Comparison of ENCODE assay signal across 21 mouse cellular contexts in the genomic region with DNA sequence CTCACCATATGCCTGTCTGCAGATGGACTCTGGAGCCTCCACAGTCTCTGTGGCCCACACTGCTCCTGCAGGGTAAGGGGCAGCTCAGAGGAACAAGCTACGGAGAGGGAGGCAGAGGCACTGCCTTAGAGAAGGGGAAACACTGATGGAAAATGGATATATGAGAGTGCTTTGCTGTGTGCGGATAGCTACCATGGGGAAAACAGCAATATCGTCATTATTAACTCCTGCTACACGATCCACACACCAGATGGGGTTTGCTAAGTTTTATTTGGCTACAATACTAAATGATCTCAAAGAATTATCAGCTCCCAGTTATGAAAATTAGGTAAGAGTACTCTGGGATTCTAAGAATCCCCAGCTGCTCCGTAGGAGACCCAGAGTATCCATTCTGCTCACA.
DNase-seq lines count a peak whose midpoint lies in the region; ATAC-seq lines count a peak whose summit lies in the region.
"Had no signal": no experiment of that assay in that cellular context is flagged by ENCODE, and none has a peak within 500 bp of the region (broad histone marks: within the 10 kb centered on the region; RNA-seq: fewer than 3 reads in every experiment).

No protein-coding gene starts in this region.

- no peaks in the 10 kb centered on the region for H3K27me3 ChIP-seq in embryonic facial prominence, embryonic 12.5 days
- no peaks in the 10 kb centered on the region for H3K27me3 ChIP-seq in embryonic facial prominence, embryonic 10.5 days (replicated peaks; ENCODE audit: low read depth, poor library complexity, severe bottlenecking)
- no peaks in the 10 kb centered on the region for H3K27me3 ChIP-seq in hindbrain, embryonic 13.5 days
- no peaks in the 10 kb centered on the region for H3K27me3 ChIP-seq in hindbrain, embryonic 11.5 days (ENCODE audit: control insufficient read depth, insufficient read depth, low read length)
- H3K27me3 ChIP-seq in neural tube, embryonic 13.5 days, result no peaks in the 10 kb centered on the region
- H3K27me3 ChIP-seq: CH12.LX; heart, embryonic 13.5 days; intestine, embryonic 15.5 days; limb, embryonic 12.5 days; lung, embryonic 15.5 days; stomach, embryonic 15.5 days had no signal

- H3K9me3 ChIP-seq in embryonic facial prominence, embryonic 12.5 days, result no peaks in the 10 kb centered on the region
- no peaks in the 10 kb centered on the region for H3K9me3 ChIP-seq in embryonic facial prominence, embryonic 10.5 days
- no peaks in the 10 kb centered on the region for H3K9me3 ChIP-seq in hindbrain, embryonic 13.5 days
- H3K9me3 ChIP-seq in hindbrain, embryonic 11.5 days (ENCODE audit: control insufficient read depth, low read length), result no peaks in the 10 kb centered on the region
- H3K9me3 ChIP-seq in neural tube, embryonic 13.5 days, result no peaks in the 10 kb centered on the region
- H3K9me3 ChIP-seq: heart, embryonic 13.5 days; intestine, embryonic 15.5 days; limb, embryonic 12.5 days; lung, embryonic 15.5 days; midbrain, embryonic 10.5 days; stomach, embryonic 15.5 days had no signal

- H3K4me1 ChIP-seq in embryonic facial prominence, embryonic 12.5 days, result no peaks in the 10 kb centered on the region
- H3K4me1 ChIP-seq in embryonic facial prominence, embryonic 10.5 days, result no peaks in the 10 kb centered on the region
- peaks cover 4% of the 10 kb centered on the region; the same call in 1 of the 2 replicates for H3K4me1 ChIP-seq in hindbrain, embryonic 13.5 days (replicated peaks)
- H3K4me1 ChIP-seq in hindbrain, embryonic 11.5 days (replicated peaks; ENCODE audit: control insufficient read depth, insufficient read depth, low read length), result no peaks in the 10 kb centered on the region
- 0 out of 2 replicates have a peak, but pooled peaks cover 3% of the 10 kb centered on the region for H3K4me1 ChIP-seq in neural tube, embryonic 13.5 days (replicated peaks)
- H3K4me1 ChIP-seq: heart, embryonic 13.5 days; intestine, embryonic 15.5 days; limb, embryonic 12.5 days; lung, embryonic 15.5 days; midbrain, embryonic 10.5 days; stomach, embryonic 15.5 days had no signal

- H3K4me3 ChIP-seq in embryonic facial prominence, embryonic 12.5 days, result no peak overlapping the region
- no peak overlapping the region for H3K4me3 ChIP-seq in embryonic facial prominence, embryonic 10.5 days
- H3K4me3 ChIP-seq in hindbrain, embryonic 13.5 days, result no peak overlapping the region
- H3K4me3 ChIP-seq in hindbrain, embryonic 11.5 days (ENCODE audit: low read depth, low read length), result no peak overlapping the region
- H3K4me3 ChIP-seq in neural tube, embryonic 13.5 days, result no peak overlapping the region
- H3K4me3 ChIP-seq: heart, embryonic 13.5 days; intestine, embryonic 15.5 days; limb, embryonic 12.5 days; lung, embryonic 15.5 days; midbrain, embryonic 10.5 days; myocyte; stomach, embryonic 15.5 days had no signal

- H3K36me3 ChIP-seq in embryonic facial prominence, embryonic 12.5 days, result no peaks in the 10 kb centered on the region
- H3K36me3 ChIP-seq in embryonic facial prominence, embryonic 10.5 days (replicated peaks), result no peaks in the 10 kb centered on the region
- no peaks in the 10 kb centered on the region for H3K36me3 ChIP-seq in hindbrain, embryonic 13.5 days
- H3K36me3 ChIP-seq in hindbrain, embryonic 11.5 days (ENCODE audit: control insufficient read depth, insufficient read depth, low read length), result no peaks in the 10 kb centered on the region
- no peaks in the 10 kb centered on the region for H3K36me3 ChIP-seq in neural tube, embryonic 13.5 days
- H3K36me3 ChIP-seq: heart, embryonic 13.5 days; intestine, embryonic 15.5 days; limb, embryonic 12.5 days; lung, embryonic 15.5 days; midbrain, embryonic 10.5 days; stomach, embryonic 15.5 days had no signal

- H3K27ac ChIP-seq in embryonic facial prominence, embryonic 12.5 days, result no peak overlapping the region
- H3K27ac ChIP-seq in embryonic facial prominence, embryonic 10.5 days (replicated peaks), result no peak overlapping the region
- H3K27ac ChIP-seq in hindbrain, embryonic 13.5 days, result peak overlapping the region; percentile 74
- no peak overlapping the region for H3K27ac ChIP-seq in hindbrain, embryonic 11.5 days (ENCODE audit: low read depth, low read length)
- H3K27ac ChIP-seq in neural tube, embryonic 13.5 days (replicated peaks), result peak overlapping the region; percentile 64
- H3K27ac ChIP-seq: heart, embryonic 13.5 days; intestine, embryonic 15.5 days; limb, embryonic 12.5 days; lung, embryonic 15.5 days; midbrain, embryonic 10.5 days; stomach, embryonic 15.5 days had no signal

- WGBS in embryonic facial prominence, embryonic 12.5 days, result 71% methylated on average over 5 of the region's 5 CpGs
- 85% methylated on average over 5 of the region's 5 CpGs for WGBS in embryonic facial prominence, embryonic 10.5 days
- 66% methylated on average over 5 of the region's 5 CpGs for WGBS in hindbrain, embryonic 13.5 days
- WGBS in hindbrain, embryonic 11.5 days, result 87% methylated on average over 5 of the region's 5 CpGs
- 55% methylated on average over 5 of the region's 5 CpGs for WGBS in neural tube, embryonic 13.5 days

- no peak for DNase-seq in embryonic facial prominence, embryonic 10.5 days (ENCODE audit: low spot score)
- DNase-seq in hindbrain, embryonic 11.5 days (ENCODE audit: low spot score), result no peak
- DNase-seq in layer of hippocampus, adult 11-12 months (ENCODE audit: low spot score), result peak; percentile 41
- no peak for DNase-seq in layer of hippocampus, postnatal 10 days (ENCODE audit: low spot score in 2 of 2)
- no peak for DNase-seq in neural tube, embryonic 10.5 days (ENCODE audit: extremely low spot score, low spot score)
- DNase-seq: adrenal gland, adult 2 months; cerebellum, adult 8-10 months; heart, postnatal 10 days; right cerebral cortex, postnatal 25 days had no signal

- H3K9ac ChIP-seq in embryonic facial prominence, embryonic 12.5 days, result no peak overlapping the region
- H3K9ac ChIP-seq in hindbrain, embryonic 13.5 days, result no peak overlapping the region
- H3K9ac ChIP-seq in hindbrain, embryonic 11.5 days (ENCODE audit: low read depth, low read length), result no peak overlapping the region
- no peak overlapping the region for H3K9ac ChIP-seq in neural tube, embryonic 13.5 days
- H3K9ac ChIP-seq: heart, embryonic 13.5 days; intestine, embryonic 15.5 days; limb, embryonic 12.5 days; lung, embryonic 15.5 days; stomach, embryonic 15.5 days had no signal

- 0 out of 2 replicates have a peak, but pooled peaks have one; percentile 10 for ATAC-seq in embryonic facial prominence, embryonic 12.5 days (ENCODE audit: insufficient number of reproducible peaks, insufficient read depth, low FRiP score, low TSS enrichment)
- ATAC-seq in hindbrain, embryonic 13.5 days (ENCODE audit: low FRiP score), result no peak
- no peak for ATAC-seq in hindbrain, embryonic 11.5 days (ENCODE audit: low FRiP score)
- 0 out of 2 replicates have a peak, but pooled peaks have one; percentile 44 for ATAC-seq in neural tube, embryonic 13.5 days (ENCODE audit: low read depth)
- ATAC-seq: activated CD4-positive, CD25-positive, alpha-beta regulatory T cell, adult 4 months; intestine, embryonic 15.5 days had no signal

- no peak overlapping the region for H3K4me2 ChIP-seq in embryonic facial prominence, embryonic 12.5 days (replicated peaks)
- no peak overlapping the region for H3K4me2 ChIP-seq in hindbrain, embryonic 13.5 days
- H3K4me2 ChIP-seq in hindbrain, embryonic 11.5 days (replicated peaks; ENCODE audit: low read depth, low read length), result no peak overlapping the region
- H3K4me2 ChIP-seq in neural tube, embryonic 13.5 days, result no peak overlapping the region
- H3K4me2 ChIP-seq: heart, embryonic 13.5 days; intestine, embryonic 15.5 days; limb, embryonic 12.5 days; lung, embryonic 15.5 days; stomach, embryonic 15.5 days had no signal

Comparison
In these comparisons a context has a peak if more than half of its experiments do, and no peak if none do; other contexts are left out.
1. H3K27ac ChIP-seq: peak in hindbrain, embryonic 13.5 days (single experiment) and neural tube, embryonic 13.5 days (single experiment); none in embryonic facial prominence, embryonic 12.5 days (single experiment), embryonic facial prominence, embryonic 10.5 days (single experiment) and hindbrain, embryonic 11.5 days (single experiment).
2. ATAC-seq: peak in embryonic facial prominence, embryonic 12.5 days (single experiment) and neural tube, embryonic 13.5 days (single experiment); none in hindbrain, embryonic 13.5 days (single experiment) and hindbrain, embryonic 11.5 days (single experiment).